Mouse (Mus musculus) midbrain, embryonic 13.5 days (tissue): ENCODE results near the gene Opcml. TPM values are rescaled to one million over a fixed set of nuclear protein-coding genes. Genes with fewer than 3 reads are reported as not detected.

Experiments used
- ATAC-seq: fragments of 200-750 bp; cut with Nextera tagmentation; 2 replicates; pipeline ENCODE4 v1.8.0; 2017; ENCODE audit warnings: mild to moderate bottlenecking, moderate TSS enrichment, moderate library complexity
- H3K27ac ChIP-seq: fragments of 300-500 bp; sonication (generic); 2 replicates; pipeline ENCODE4 v1.5.1; 2015; ENCODE audit warnings: inconsistent platforms, mild to moderate bottlenecking, moderate library complexity
- H3K27me3 ChIP-seq: fragments of 300-500 bp; sonication (generic); 2 replicates; pipeline ENCODE4 v1.6.1; 2015; ENCODE audit warnings: mild to moderate bottlenecking, inconsistent platforms
- H3K36me3 ChIP-seq: fragments of 300-500 bp; sonication (generic); 2 replicates; pipeline ENCODE4 v1.6.1; 2015; ENCODE audit warnings: mild to moderate bottlenecking, inconsistent platforms
- H3K4me1 ChIP-seq: fragments of 300-500 bp; sonication (generic); replicated peaks from 2 replicates; pipeline ENCODE4 v1.6.1; 2015; ENCODE audit warnings: inconsistent platforms
- H3K4me2 ChIP-seq: fragments of 300-500 bp; sonication (generic); replicated peaks from 2 replicates; pipeline ENCODE4 v1.6.1; 2015; ENCODE audit warnings: moderate library complexity, mild to moderate bottlenecking, inconsistent platforms
- H3K4me3 ChIP-seq: fragments of 300-500 bp; sonication (generic); replicated peaks from 2 replicates; pipeline ENCODE4 v1.5.1; 2015; ENCODE audit warnings: mild to moderate bottlenecking, inconsistent platforms
- H3K9ac ChIP-seq: fragments of 300-500 bp; sonication (generic); replicated peaks from 2 replicates; pipeline ENCODE4 v1.6.1; 2015; ENCODE audit warnings: mild to moderate bottlenecking, inconsistent platforms
- H3K9me3 ChIP-seq: fragments of 300-500 bp; sonication (generic); 2 replicates; pipeline ENCODE4 v1.6.1; 2016; ENCODE audit warnings: mild to moderate bottlenecking, inconsistent platforms
- WGBS: fragments of 180-500 bp; shearing (Covaris S2); methylation state at CpG from one replicate; pipeline ENCODE4 v1.1.7; 2015; 5-methylcytosine and 5-hydroxymethylcytosine counted together
- polyA plus RNA-seq: library from polyadenylated mRNA; unstranded; fragments of >200 nt; fragmentation: Nextera tagmentation; extraction: Ambion mirVana; gene quantifications from 2 replicates; pipeline ENCODE4 v1.2.1, GENCODE M21; 2015

Opcml gene
- polyA plus RNA-seq, 1 experiment from 2014 or later, result 18.9 TPM

DNA sequence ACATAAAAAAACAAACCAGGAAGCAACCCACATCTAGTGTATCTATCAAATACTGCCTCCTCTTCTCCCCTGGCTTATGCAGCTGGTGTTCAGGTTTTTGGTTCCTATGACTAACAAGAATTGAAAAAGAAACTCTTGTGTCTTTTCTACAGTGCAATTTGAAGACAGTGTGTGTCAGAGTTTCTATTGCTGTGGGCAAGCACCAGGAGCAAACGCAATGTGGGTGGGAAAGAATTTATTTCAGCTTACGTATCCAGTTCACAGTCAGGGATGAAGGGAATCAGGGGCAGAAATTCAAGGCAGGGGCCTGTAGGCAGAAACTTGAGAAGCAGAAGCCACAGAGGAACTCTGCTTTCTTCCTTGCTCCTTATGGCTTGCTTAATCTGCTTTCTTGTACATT, 869.4 kb downstream of the Opcml start:
- Histone ChIP-seq H3K4me1 (0 out of 2 replicates have a peak, but pooled peaks cover 6% of the 10 kb centered on the region), H3K9ac (no peak overlapping the region), H3K27ac (no peak overlapping the region), H3K9me3 (no peaks in the 10 kb centered on the region), H3K27me3 (no peaks in the 10 kb centered on the region), H3K4me2 (no peak overlapping the region), H3K36me3 (no peaks in the 10 kb centered on the region), H3K4me3 (no peak overlapping the region)
- ATAC-seq, result no peak
- 95% methylated on average over 2 of the region's 2 CpGs for WGBS

DNA sequence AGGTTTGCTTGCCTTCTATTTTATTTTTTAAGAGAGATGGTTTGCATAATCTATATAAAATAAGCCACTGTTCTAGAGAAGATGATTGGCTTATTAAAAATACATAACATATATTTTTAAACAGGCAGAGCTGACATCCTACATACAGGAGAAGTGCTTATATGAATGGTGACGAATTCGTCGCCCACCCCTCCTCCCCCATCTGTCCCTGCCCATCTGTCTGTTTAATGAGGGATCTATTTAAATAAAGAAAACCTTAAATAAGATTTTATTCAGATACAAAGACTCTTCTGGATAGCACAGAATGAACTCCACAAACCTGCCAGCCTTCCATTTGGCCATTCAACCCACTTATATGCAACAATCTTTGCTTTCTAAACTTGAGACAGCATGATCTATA, 872.3 kb downstream of the Opcml start:
- no peaks in the 10 kb centered on the region for H3K36me3 ChIP-seq
- no peak for ATAC-seq
- 0 out of 2 replicates have a peak, but pooled peaks cover 6% of the 10 kb centered on the region for H3K4me1 ChIP-seq
- no peak overlapping the region for H3K4me3 ChIP-seq
- H3K9ac ChIP-seq, result no peak overlapping the region
- H3K9me3 ChIP-seq, result no peaks in the 10 kb centered on the region
- no peak overlapping the region for H3K27ac ChIP-seq
- WGBS, result 67% methylated on average over 3 of the region's 3 CpGs
- H3K27me3 ChIP-seq, result no peaks in the 10 kb centered on the region
- no peak overlapping the region for H3K4me2 ChIP-seq

DNA sequence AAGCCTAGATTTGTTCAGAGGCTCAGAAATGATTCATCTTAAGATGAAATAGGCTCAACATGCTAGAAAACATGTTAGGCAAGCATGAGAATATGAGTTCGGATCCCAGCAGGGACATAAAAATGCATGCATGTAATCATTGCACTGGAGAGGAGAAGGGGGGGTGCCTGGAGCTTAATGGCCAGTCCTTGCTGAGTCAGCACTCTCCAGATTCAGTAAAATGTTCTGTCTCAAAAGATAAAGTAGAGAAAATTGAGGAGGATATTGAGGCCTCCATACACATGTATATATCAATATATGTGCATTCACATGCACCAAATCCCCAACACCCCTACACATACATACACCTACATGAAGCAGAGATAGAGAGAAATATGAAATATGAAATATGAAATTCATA, 889.7 kb downstream of the Opcml start:
- 88% methylated on average over 1 of the region's 1 CpGs for WGBS

DNA sequence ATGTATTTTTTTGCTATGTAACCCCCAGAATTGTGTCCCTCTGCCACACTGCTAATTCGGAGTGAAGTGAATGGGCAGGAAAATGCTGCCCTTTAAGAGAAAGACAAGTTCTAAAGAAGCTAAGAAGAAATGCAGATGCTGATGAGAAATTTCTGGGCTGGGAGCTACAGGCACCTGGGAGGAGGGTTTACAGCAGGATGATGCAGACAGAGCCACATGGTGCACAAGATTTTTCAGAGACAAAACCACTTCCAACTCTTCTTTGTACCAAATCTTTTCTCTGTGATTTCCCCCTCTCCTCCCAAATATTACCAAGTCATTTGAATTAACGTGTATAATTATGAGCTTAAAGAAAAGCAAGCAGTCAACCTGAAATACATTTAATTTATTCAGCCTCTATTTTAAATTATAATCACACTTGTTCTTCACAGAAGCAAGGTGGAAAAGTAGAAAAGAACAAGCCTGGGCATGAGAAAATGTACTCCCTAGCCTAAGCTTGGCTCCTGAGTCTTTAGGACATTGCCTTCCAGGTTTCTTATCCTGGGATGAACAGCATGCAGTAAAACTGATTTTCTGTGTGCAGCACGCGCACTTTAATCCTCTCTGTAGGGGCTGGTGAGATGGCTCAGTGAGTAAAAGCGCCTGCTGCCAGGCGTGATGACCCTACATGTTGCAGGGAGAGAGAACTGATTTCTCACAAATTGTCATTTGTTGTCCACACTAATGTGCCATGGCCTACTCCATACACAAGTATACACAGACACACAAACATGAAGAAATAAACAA, 890.9 kb downstream of the Opcml start:
- H3K4me3 ChIP-seq, result no peak overlapping the region
- no peaks in the 10 kb centered on the region for H3K27me3 ChIP-seq
- no peaks in the 10 kb centered on the region for H3K9me3 ChIP-seq
- H3K4me1 ChIP-seq, result peaks cover 15% of the 10 kb centered on the region
- 36% methylated on average over 6 of the region's 6 CpGs for WGBS
- no peaks in the 10 kb centered on the region for H3K36me3 ChIP-seq
- H3K27ac ChIP-seq, result no peak overlapping the region
- no peak overlapping the region for H3K4me2 ChIP-seq
- H3K9ac ChIP-seq, result no peak overlapping the region
- ATAC-seq, result no peak

More for the DNA sequence above, 889.7 kb downstream of the Opcml start:
- Histone ChIP-seq H3K4me1 (peaks cover 15% of the 10 kb centered on the region), H3K4me2 (no peak overlapping the region), H3K9ac (no peak overlapping the region), H3K27ac (no peak overlapping the region), H3K4me3 (no peak overlapping the region), H3K9me3 (no peaks in the 10 kb centered on the region), H3K36me3 (no peaks in the 10 kb centered on the region), H3K27me3 (no peaks in the 10 kb centered on the region)
- no peak for ATAC-seq

DNA sequence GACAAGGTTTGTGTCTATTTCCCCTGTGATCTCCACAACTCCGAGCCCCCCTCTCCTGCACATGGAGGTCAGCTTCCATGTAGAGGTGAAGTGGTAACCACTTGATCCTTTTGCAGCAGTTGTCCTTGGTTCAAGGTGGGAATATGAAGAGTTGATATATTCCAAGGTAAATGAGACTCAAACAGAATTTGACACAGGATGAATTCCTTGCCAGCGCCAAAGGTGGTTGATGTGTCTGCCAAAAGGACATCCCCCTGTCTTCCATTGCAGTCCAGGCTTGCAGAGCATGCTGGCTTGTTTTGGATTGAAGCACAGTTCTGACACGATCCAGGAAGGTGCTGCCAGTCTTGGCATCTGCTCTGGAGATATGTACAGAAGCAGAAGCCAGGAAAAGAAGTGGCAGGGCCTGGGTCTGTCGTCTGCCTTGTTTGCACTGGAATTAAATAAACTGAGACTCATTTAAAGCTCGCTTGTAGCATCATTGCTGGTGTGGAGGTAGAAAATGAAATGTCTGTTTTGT, 893.4 kb downstream of the Opcml start:
- Histone ChIP-seq H3K4me1 (peaks cover 18% of the 10 kb centered on the region), H3K9ac (no peak overlapping the region), H3K4me2 (no peak overlapping the region), H3K27ac (no peak overlapping the region), H3K36me3 (no peaks in the 10 kb centered on the region), H3K27me3 (no peaks in the 10 kb centered on the region), H3K9me3 (no peaks in the 10 kb centered on the region), H3K4me3 (no peak overlapping the region)
- 86% methylated on average over 5 of the region's 5 CpGs for WGBS
- no peak for ATAC-seq

DNA sequence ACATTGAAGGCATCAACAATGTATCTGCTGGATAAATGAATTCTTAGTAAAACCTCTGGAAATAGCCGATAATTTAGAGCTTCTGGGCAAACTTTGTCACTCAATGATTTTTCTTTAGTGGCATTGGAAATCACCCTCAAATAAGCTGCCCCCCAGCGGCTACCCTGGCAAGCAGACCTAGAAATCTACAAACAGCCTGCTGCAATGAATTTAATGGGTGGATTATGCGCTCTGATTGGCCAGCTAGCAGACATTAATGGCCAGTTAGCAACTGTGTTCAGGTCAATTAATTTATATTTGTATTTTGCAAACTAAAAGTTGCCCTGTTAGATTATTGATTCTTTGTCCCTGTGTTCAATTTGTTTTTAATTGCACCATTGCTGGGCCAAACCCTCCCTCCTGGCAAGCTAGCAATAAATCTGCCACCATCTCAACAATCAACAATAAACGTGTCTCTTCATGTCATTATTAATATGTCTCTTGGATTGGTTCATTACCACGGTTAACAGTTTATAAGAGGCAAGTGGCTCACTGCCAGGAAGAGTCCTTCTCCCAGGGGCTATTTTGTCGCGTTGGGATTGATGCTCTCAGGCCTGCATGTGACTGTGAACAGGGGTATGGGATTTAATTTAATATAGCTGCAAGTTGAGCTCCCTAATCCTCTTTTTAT, 896.5 kb downstream of the Opcml start:
- Histone ChIP-seq H3K27ac (no peak overlapping the region), H3K9me3 (no peaks in the 10 kb centered on the region), H3K4me3 (no peak overlapping the region), H3K4me2 (no peak overlapping the region), H3K27me3 (no peaks in the 10 kb centered on the region), H3K4me1 (peaks cover 6% of the 10 kb centered on the region; the same call in 1 of the 2 replicates), H3K9ac (no peak overlapping the region), H3K36me3 (no peaks in the 10 kb centered on the region)
- WGBS, result 59% methylated on average over 7 of the region's 7 CpGs
- ATAC-seq, result no peak

DNA sequence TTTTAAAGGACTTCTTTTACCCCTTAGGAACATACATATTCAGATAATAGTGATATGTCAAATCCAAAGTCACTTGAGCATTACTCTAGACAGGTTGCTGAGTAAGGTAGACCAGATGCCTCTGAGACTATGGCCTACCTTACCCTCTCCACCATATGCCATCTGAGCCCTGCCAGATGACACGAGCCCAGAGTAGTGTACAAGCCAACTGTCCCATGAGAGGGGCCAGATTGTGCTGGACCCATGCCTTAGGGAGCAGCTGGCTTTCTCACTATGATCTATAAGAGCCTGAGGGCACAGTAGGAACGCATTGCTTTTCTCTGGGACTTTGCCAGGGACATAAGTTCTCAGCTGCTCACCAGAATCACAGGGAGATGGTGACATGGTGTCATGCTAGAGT, 899.6 kb downstream of the Opcml start:
- no peaks in the 10 kb centered on the region for H3K9me3 ChIP-seq
- H3K4me3 ChIP-seq, result no peak overlapping the region
- no peaks in the 10 kb centered on the region for H3K27me3 ChIP-seq
- WGBS, result 73% methylated on average over 2 of the region's 2 CpGs
- H3K4me2 ChIP-seq, result no peak overlapping the region
- ATAC-seq, result no peak
- no peaks in the 10 kb centered on the region for H3K36me3 ChIP-seq
- no peak overlapping the region for H3K27ac ChIP-seq
- peaks cover 12% of the 10 kb centered on the region for H3K4me1 ChIP-seq
- H3K9ac ChIP-seq, result no peak overlapping the region

DNA sequence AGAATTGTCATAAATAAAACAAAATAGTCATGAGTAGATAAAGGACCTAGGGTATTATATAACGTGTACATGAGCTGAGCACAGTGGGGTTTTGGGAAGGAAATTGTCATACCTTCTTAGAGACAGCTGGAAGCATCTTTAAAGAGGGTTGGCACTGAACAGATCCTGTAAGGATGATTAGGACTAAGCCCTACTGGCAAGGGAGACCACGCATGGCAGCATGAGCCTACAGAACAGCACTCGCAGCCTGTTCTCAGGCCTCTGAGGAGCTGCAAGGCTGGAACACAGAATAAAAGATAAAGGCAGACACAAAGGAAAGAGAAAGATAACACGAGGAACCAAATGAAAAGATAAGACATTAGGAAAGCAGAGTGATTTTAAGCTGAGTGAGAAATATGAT, 915.2 kb downstream of the Opcml start:
- no peak for ATAC-seq
- Histone ChIP-seq H3K4me1 (no peaks in the 10 kb centered on the region), H3K36me3 (no peaks in the 10 kb centered on the region), H3K4me2 (no peak overlapping the region), H3K4me3 (no peak overlapping the region), H3K27me3 (no peaks in the 10 kb centered on the region), H3K9me3 (no peaks in the 10 kb centered on the region), H3K27ac (no peak overlapping the region), H3K9ac (no peak overlapping the region)
- WGBS, result 67% methylated on average over 4 of the region's 4 CpGs

DNA sequence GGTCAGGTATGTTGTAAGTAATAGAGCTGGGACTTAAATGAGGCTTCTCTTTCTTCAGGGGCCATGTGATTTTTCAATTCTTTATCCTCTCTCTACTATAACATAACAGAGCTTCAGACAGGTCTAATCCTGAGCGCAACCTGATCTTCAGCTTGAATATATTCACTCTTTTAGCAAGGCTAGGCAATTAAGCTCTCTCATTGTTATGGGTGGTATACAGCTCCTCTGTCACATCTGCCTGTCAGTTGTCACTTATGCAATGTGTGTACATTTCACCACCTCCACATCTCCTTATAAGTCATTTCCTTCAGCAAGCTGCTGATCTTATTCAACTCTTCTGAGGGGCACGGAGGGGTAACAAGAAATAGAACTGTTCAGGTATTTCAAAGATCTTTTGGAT, 924.0 kb downstream of the Opcml start:
- no peaks in the 10 kb centered on the region for H3K9me3 ChIP-seq
- no peak overlapping the region for H3K9ac ChIP-seq
- no peak overlapping the region for H3K4me2 ChIP-seq
- no peak overlapping the region for H3K4me3 ChIP-seq
- H3K27me3 ChIP-seq, result no peaks in the 10 kb centered on the region
- H3K4me1 ChIP-seq, result no peaks in the 10 kb centered on the region
- ATAC-seq, result no peak
- H3K36me3 ChIP-seq, result no peaks in the 10 kb centered on the region
- no peak overlapping the region for H3K27ac ChIP-seq
- WGBS, result 86% methylated on average over 2 of the region's 2 CpGs

DNA sequence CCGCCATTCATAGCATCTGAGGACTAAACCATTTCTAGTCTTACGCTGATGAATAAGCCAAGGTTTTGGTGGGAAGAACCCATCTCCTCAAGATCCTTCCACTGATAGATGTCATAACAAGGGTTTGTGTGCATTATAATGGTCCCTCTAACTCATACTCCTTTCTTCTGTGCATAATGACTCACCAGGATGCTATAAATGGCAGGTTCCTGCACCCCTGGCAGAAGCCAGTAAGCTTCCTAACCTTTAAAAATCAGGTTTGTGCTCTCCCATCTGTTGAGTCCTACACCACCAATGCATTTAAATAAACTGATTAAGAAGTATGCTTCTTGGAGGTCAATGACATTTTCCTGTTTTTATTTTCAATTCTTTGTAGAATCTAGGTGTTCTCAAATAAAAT, 929.6 kb downstream of the Opcml start:
- 88% methylated on average over 2 of the region's 2 CpGs for WGBS
- H3K9ac ChIP-seq, result no peak overlapping the region
- no peaks in the 10 kb centered on the region for H3K36me3 ChIP-seq
- ATAC-seq, result no peak
- no peak overlapping the region for H3K4me2 ChIP-seq
- H3K4me1 ChIP-seq, result no peaks in the 10 kb centered on the region
- H3K27me3 ChIP-seq, result no peaks in the 10 kb centered on the region
- H3K9me3 ChIP-seq, result no peaks in the 10 kb centered on the region
- H3K4me3 ChIP-seq, result no peak overlapping the region
- no peak overlapping the region for H3K27ac ChIP-seq

DNA sequence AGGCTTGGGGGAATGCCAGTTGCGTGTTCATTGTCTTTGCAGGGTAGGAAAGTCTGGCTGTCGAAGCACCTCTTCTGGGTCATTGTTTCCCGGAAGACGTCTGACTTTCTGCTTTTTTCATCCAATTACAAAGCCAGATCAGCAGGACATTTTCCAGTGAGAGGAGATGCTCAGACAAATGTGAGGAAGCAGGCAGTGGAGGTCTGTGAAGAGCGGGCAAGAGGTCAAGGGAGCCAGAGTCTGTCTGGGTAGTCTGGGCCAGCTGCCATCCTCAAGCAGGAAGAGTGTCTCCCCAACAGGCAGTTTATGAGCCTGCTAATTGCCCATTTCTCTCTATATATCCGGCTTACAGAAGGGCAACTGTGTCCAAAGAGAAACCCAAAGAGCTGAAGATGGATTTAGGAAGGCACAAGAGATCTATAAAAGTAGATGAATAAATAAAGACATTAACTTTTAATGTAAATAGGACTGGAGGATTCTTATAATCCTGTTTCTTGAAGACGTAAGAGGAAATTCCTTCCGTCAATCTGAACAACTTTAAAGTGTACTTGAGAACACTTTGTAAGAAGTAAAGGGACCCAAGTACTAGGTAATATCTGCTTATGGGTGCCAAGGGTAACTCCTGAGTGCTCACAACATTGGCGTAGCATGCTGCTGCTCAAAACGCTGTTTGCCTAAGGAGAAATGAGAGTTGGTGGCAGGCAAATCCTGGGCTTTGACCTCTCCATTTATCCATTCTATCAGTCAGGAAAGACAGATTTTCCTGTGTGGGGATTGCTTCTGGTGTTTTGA, 941.4 kb downstream of the Opcml start:
- 77% methylated on average over 10 of the region's 10 CpGs for WGBS
- no peaks in the 10 kb centered on the region for H3K9me3 ChIP-seq
- no peak for ATAC-seq
- no peak overlapping the region for H3K4me2 ChIP-seq
- H3K27me3 ChIP-seq, result no peaks in the 10 kb centered on the region
- no peak overlapping the region for H3K27ac ChIP-seq
- H3K9ac ChIP-seq, result no peak overlapping the region
- no peaks in the 10 kb centered on the region for H3K36me3 ChIP-seq
- H3K4me1 ChIP-seq, result no peaks in the 10 kb centered on the region
- H3K4me3 ChIP-seq, result no peak overlapping the region

DNA sequence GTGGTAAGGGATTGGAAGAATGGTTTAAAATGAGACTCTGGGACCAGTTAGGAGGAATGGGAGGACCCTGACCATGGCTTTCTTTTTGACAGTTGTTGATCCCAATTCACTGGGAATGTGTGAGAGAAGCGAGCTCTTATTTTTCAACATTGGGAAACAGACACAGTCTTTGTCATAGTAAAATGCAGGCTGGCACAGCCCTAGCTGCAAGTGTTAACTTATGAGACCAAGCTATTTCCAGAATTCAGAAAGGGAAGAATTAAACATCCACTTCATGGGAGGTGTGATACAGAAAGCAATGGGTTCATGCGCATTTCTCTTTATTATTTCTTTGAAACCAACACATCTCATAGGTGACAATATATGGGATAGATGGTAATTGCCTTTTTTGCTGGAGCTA, 947.4 kb downstream of the Opcml start:
- Histone ChIP-seq H3K9me3 (no peaks in the 10 kb centered on the region), H3K4me2 (no peak overlapping the region), H3K9ac (no peak overlapping the region), H3K4me3 (no peak overlapping the region), H3K27me3 (no peaks in the 10 kb centered on the region), H3K4me1 (peaks cover 10% of the 10 kb centered on the region; the same call in 1 of the 2 replicates), H3K36me3 (no peaks in the 10 kb centered on the region), H3K27ac (no peak overlapping the region)
- WGBS, result 90% methylated on average over 2 of the region's 2 CpGs
- no peak for ATAC-seq
